Mouse (Mus musculus): ENCODE measurements around the gene Ccdc181. TPM values are rescaled to one million over a fixed set of nuclear protein-coding genes. Genes with fewer than 3 reads are reported as not detected.

Gene Ccdc181
- total RNA-seq, 2 experiments from 2014 or later = 2.5 to 4.8 TPM

DNA sequence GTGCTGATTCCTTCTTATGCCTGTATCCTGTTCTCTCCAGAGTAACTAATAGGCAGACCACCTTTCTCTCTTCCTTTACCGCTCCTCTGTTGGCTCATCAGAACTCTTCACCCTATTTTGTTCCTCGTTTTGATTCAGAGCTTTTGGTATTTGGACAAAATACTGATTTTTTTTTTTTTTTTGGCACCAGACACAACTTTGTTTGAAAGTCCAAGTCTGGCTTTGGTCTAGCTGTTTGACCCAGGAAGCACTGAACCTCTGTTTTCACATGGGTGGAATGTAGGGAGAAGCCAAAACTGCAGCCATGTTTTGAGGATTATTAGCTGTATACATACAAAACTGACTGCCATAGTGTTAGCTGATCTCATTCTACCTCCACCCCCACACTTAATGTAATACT lies 49.5 kb downstream of the Ccdc181 start:
- ATAC-seq (replicated peaks; ENCODE audit: low FRiP score, poor library complexity, severe bottlenecking) = no peak

DNA sequence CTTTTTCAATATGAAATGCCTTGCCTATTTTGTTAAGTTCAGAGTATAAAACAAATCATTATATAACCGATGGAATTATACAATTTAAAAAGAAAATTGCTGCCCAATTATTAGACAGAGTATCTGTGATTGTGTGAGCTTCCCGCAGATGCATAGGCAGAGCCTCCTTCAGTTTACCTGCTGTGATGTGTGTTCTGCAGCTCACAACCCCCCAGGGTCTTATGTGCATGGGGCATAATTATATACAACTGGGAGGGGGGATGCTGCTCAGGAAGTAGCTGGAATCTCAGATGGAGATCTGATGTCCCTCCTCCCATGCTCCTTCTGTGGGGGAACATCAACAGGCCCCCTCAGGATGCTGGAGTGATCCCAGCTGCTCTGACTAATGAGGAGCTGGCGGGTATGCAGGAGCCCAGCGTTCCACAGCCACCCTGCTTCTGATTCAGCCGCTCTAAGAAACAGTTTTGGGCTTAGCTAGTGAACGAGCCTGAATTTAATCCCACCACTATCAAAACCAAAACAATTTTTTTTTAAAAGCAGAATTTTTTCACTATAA lies 51.3 kb downstream of the Ccdc181 start:
- ATAC-seq (replicated peaks; ENCODE audit: low FRiP score, poor library complexity, severe bottlenecking) = no peak

DNA sequence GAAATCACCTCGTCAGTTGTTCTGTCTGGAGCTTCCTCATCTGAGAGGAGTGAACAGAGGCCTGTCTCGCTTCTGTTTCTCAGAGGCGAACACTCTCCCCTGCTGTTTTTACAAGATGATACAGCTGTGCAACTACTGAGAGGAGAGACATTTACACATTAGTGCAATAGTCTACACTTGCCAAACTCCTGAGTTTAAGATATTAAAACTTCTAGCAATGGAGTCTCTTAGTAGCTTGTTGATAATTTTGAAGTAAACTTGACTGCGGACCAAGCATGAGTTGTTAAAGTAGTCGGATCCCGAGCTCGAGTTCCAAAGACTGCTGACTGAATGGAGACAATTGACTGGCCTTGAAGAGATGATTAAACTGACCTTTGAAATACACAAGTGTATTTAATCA lies 52.4 kb downstream of the Ccdc181 start:
- no peak for ATAC-seq (replicated peaks; ENCODE audit: low FRiP score, poor library complexity, severe bottlenecking)

DNA sequence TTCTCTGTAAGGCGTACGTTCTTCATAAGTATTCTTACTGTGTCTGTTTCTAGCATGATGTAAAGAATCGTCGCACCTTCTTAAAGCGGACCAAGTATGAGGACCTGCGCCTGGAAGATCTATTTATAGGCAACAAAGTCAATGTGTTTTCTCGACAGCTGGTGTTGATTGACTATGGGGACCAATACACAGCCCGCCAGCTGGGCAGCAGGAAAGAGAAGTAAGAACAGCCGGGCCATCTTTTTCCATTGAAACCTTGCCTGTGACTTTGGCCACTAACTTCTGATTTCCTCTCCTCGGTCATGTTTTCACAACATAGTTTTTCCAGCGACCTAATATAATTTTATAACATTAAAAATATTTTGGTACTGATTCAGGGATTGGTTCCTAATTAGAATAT lies 57.2 kb downstream of the Ccdc181 start:
- no peak for ATAC-seq (replicated peaks; ENCODE audit: low FRiP score, poor library complexity, severe bottlenecking)

DNA sequence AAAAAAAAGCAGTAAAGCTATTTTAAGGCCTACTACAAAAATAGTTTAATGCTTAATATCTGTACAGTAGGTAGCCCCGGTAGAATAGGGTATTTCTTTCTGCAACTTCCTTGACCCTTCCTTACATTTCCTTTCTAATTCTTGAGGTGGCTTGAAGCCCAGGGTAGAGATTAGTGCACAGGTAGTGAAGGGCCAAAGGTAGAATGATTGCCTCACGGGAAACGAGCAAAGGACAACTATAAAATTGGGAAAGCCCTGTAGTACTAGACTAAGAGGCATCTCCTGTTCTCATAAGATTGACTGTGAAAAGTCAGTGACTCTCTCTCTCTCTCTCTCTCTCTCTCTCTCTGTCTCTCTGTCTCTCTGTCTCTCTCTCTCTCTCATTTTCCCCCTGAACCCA lies 60.0 kb downstream of the Ccdc181 start:
- ATAC-seq (replicated peaks; ENCODE audit: low FRiP score, poor library complexity, severe bottlenecking) = no peak

DNA sequence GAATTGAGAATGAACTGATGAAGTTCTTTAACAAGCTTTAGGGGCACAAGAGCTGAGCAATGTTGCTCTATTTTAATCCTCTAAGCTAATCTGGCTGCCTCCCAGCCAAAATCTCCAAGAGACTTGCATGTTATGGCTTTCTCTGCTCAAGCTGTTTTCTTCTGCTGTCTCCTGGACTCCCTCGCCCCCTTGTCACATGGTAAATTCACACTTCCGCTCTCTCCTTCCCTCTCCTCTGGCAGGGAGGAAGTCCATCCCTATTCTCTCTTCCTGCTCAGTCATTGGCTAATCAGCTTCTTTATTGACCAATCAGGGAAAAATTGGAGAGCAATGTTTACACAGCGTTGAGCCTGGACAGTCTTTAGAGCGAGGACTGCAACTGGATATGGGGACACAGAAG lies 60.5 kb downstream of the Ccdc181 start:
- ATAC-seq (replicated peaks; ENCODE audit: low FRiP score, poor library complexity, severe bottlenecking) = no peak

Other genes starting within 250 kb of the Ccdc181 start
- not detected in 2 replicates for gene Sele, start 227.4 kb upstream of the Ccdc181 start, total RNA-seq (2015; ENCODE audit: low replicate concordance)
- not detected in 2 replicates for gene Sele, start 227.4 kb upstream of the Ccdc181 start, total RNA-seq (2017; ENCODE audit: low replicate concordance)
- gene Sell, start 213.6 kb upstream of the Ccdc181 start, total RNA-seq (2015; ENCODE audit: low replicate concordance) = 74.2 and 94.7 TPM in 2 replicates
- 43.8 and 69.9 TPM in 2 replicates for gene Sell, start 213.6 kb upstream of the Ccdc181 start, total RNA-seq (2017; ENCODE audit: low replicate concordance)
- gene Selp, start 160.3 kb upstream of the Ccdc181 start, total RNA-seq (2015; ENCODE audit: low replicate concordance) = 1.3 TPM in 1 of 2 replicates, not detected in the other
- 0.84 TPM in 1 of 2 replicates, not detected in the other for gene Selp, start 160.3 kb upstream of the Ccdc181 start, total RNA-seq (2017; ENCODE audit: low replicate concordance)
- gene F5, start 123.7 kb upstream of the Ccdc181 start, total RNA-seq (2015; ENCODE audit: low replicate concordance) = 12.7 and 15.8 TPM in 2 replicates
- 6.0 and 6.2 TPM in 2 replicates for gene F5, start 123.7 kb upstream of the Ccdc181 start, total RNA-seq (2017; ENCODE audit: low replicate concordance)
- 1.9 and 2.7 TPM in 2 replicates for gene Slc19a2, start 26.5 kb upstream of the Ccdc181 start, total RNA-seq (2015; ENCODE audit: low replicate concordance)
- gene Slc19a2, start 26.5 kb upstream of the Ccdc181 start, total RNA-seq (2017; ENCODE audit: low replicate concordance) = 1.8 and 3.8 TPM in 2 replicates
- gene Nme7, start 28.5 kb downstream of the Ccdc181 start, total RNA-seq (2015; ENCODE audit: low replicate concordance) = 13.0 and 22.5 TPM in 2 replicates
- gene Nme7, start 28.5 kb downstream of the Ccdc181 start, total RNA-seq (2017; ENCODE audit: low replicate concordance) = 12.0 and 14.9 TPM in 2 replicates
- gene Blzf1, start 31.9 kb downstream of the Ccdc181 start, total RNA-seq (2015; ENCODE audit: low replicate concordance) = 6.1 and 11.5 TPM in 2 replicates
- gene Blzf1, start 31.9 kb downstream of the Ccdc181 start, total RNA-seq (2017; ENCODE audit: low replicate concordance) = 3.2 and 11.4 TPM in 2 replicates
- gene Atp1b1, start 182.8 kb downstream of the Ccdc181 start, total RNA-seq (2015; ENCODE audit: low replicate concordance) = 6.5 and 9.4 TPM in 2 replicates
- 1.7 and 2.9 TPM in 2 replicates for gene Atp1b1, start 182.8 kb downstream of the Ccdc181 start, total RNA-seq (2017; ENCODE audit: low replicate concordance)

All from erythroblast, adult 5-6 weeks (primary cell).